Comparison of ENCODE assay signal across 7 mouse cellular contexts in genomic region chr17:17295037-17295436, GRCm38 (mm10).
DNase-seq lines count a peak whose midpoint lies in the region; ATAC-seq and TF ChIP-seq lines count a peak whose summit lies in the region.
"Not testable (repeated sequence)": the region's sequence is repeated elsewhere in the genome, so short reads cannot be mapped to it uniquely, and the experiment has no call there.

No protein-coding gene starts in this region.

- H3K4me2 ChIP-seq in forebrain, embryonic 12.5 days, result peak overlapping the region; percentile 44
- H3K4me2 ChIP-seq in heart, embryonic 15.5 days, result peak overlapping the region; percentile 55
- H3K4me2 ChIP-seq in intestine, embryonic 15.5 days (replicated peaks), result peak overlapping the region; percentile 48
- H3K4me2 ChIP-seq in limb, embryonic 14.5 days (replicated peaks; ENCODE audit: low read depth, low read length, severe bottlenecking), result peak overlapping the region; percentile 39
- H3K4me2 ChIP-seq in lung, postnatal 0 days (replicated peaks; ENCODE audit: low read depth, low read length), result peak overlapping the region; percentile 41
- peak overlapping the region; percentile 41 for H3K4me2 ChIP-seq in midbrain, postnatal 0 days (ENCODE audit: low read depth, low read length, poor library complexity, severe bottlenecking)

- TF ChIP-seq POLR2A in limb, embryonic 14.5 days (IDR thresholded peaks at IDR 0.05; ENCODE audit: borderline replicate concordance, extremely low read depth, insufficient read depth, insufficient read length), result not testable (repeated sequence)

- DNase-seq in limb, embryonic 14.5 days (ENCODE audit: low spot score); lung, postnatal 0 days (ENCODE audit: low spot score); midbrain, postnatal 0 days (ENCODE audit: low spot score): not testable (repeated sequence)

- TF ChIP-seq EP300 in lung, postnatal 0 days (IDR thresholded peaks at IDR 0.05), result not testable (repeated sequence)

- not testable (repeated sequence) for H3K9ac ChIP-seq in forebrain, embryonic 12.5 days; heart, embryonic 15.5 days; intestine, embryonic 15.5 days; limb, embryonic 14.5 days (ENCODE audit: low read depth, low read length, severe bottlenecking); midbrain, postnatal 0 days (replicated peaks; ENCODE audit: low read length, poor library complexity, severe bottlenecking)
- 0 out of 2 replicates have a peak overlapping the region, but pooled peaks have one; percentile 23 for H3K9ac ChIP-seq in lung, postnatal 0 days (replicated peaks; ENCODE audit: low read depth)

- not testable (repeated sequence) for H3K27ac ChIP-seq in forebrain, embryonic 12.5 days; heart, embryonic 15.5 days; intestine, embryonic 15.5 days; limb, embryonic 14.5 days (replicated peaks; ENCODE audit: low read depth, low read length); lung, postnatal 0 days (ENCODE audit: low read length); midbrain, postnatal 0 days (ENCODE audit: low read depth, low read length)

- TF ChIP-seq CTCF in lung, postnatal 0 days (IDR thresholded peaks at IDR 0.05); midbrain, postnatal 0 days (IDR thresholded peaks at IDR 0.05): not testable (repeated sequence)

- peak overlapping the region; percentile 47 for H3K4me3 ChIP-seq in forebrain, embryonic 12.5 days (replicated peaks)
- H3K4me3 ChIP-seq in heart, embryonic 15.5 days, result peak overlapping the region; percentile 65
- peak overlapping the region; percentile 16; the same call in 1 of the 2 replicates for H3K4me3 ChIP-seq in intestine, embryonic 15.5 days (replicated peaks)
- peak overlapping the region; percentile 43 for H3K4me3 ChIP-seq in limb, embryonic 14.5 days (replicated peaks; ENCODE audit: low read length)
- H3K4me3 ChIP-seq in lung, postnatal 0 days (ENCODE audit: low read depth, low read length), result peak overlapping the region; percentile 44; the same call in 1 of the 2 replicates
- H3K4me3 ChIP-seq in midbrain, postnatal 0 days (ENCODE audit: low read depth, low read length), result peak overlapping the region; percentile 40

- ATAC-seq in common myeloid progenitor, adult 5-6 weeks (replicated peaks; ENCODE audit: low read depth, poor library complexity, severe bottlenecking), result peak; percentile 30
- peak; percentile 27; the same call in 1 of the 2 replicates for ATAC-seq in forebrain, embryonic 12.5 days (ENCODE audit: low FRiP score)
- ATAC-seq in heart, embryonic 15.5 days (replicated peaks; ENCODE audit: insufficient number of reproducible peaks, insufficient read depth, low FRiP score, low read depth); limb, embryonic 14.5 days (ENCODE audit: low FRiP score, low read depth); lung, postnatal 0 days; midbrain, postnatal 0 days (ENCODE audit: low FRiP score): not testable (repeated sequence)
- peak; percentile 44; the same call in 1 of the 2 replicates for ATAC-seq in intestine, embryonic 15.5 days

- not testable (repeated sequence) for H3K27me3 ChIP-seq in forebrain, embryonic 12.5 days; heart, embryonic 15.5 days; intestine, embryonic 15.5 days (replicated peaks); limb, embryonic 14.5 days (ENCODE audit: control insufficient read depth, insufficient read depth, low read length); lung, postnatal 0 days (replicated peaks; ENCODE audit: insufficient read depth, low read length); midbrain, postnatal 0 days (ENCODE audit: insufficient read depth, low read length)

- H3K9me3 ChIP-seq in forebrain, embryonic 12.5 days; heart, embryonic 15.5 days (replicated peaks); intestine, embryonic 15.5 days; limb, embryonic 14.5 days (ENCODE audit: control insufficient read depth, low read length); lung, postnatal 0 days (ENCODE audit: low read length); midbrain, postnatal 0 days (ENCODE audit: low read length): not testable (repeated sequence)

- H3K36me3 ChIP-seq in forebrain, embryonic 12.5 days (replicated peaks); heart, embryonic 15.5 days; intestine, embryonic 15.5 days; limb, embryonic 14.5 days (ENCODE audit: control insufficient read depth, insufficient read depth, low read length); lung, postnatal 0 days (ENCODE audit: insufficient read depth, low read length); midbrain, postnatal 0 days (ENCODE audit: insufficient read depth, low read length): not testable (repeated sequence)

- 5% methylated on average over 1 of the region's 1 CpGs for WGBS in forebrain, embryonic 12.5 days
- 7% methylated on average over 1 of the region's 1 CpGs for WGBS in heart, embryonic 15.5 days
- 2% methylated on average over 1 of the region's 1 CpGs for WGBS in intestine, embryonic 15.5 days
- WGBS in limb, embryonic 14.5 days, result 2% methylated on average over 1 of the region's 1 CpGs
- WGBS in lung, postnatal 0 days, result 4% methylated on average over 1 of the region's 1 CpGs
- WGBS in midbrain, postnatal 0 days, result 4% methylated on average over 1 of the region's 1 CpGs

- H3K4me1 ChIP-seq in forebrain, embryonic 12.5 days; heart, embryonic 15.5 days (replicated peaks); intestine, embryonic 15.5 days (replicated peaks); limb, embryonic 14.5 days (ENCODE audit: control insufficient read depth, insufficient read depth, low read length); lung, postnatal 0 days (ENCODE audit: insufficient read depth, low read depth, low read length); midbrain, postnatal 0 days (ENCODE audit: insufficient read depth, low read length): not testable (repeated sequence)
